Mouse (Mus musculus): ENCODE results near the gene Atp23.
"Not testable (repeated sequence)": the region's sequence is repeated elsewhere in the genome, so short reads cannot be mapped to it uniquely, and the experiment has no call there.

The Atp23 gene

DNA sequence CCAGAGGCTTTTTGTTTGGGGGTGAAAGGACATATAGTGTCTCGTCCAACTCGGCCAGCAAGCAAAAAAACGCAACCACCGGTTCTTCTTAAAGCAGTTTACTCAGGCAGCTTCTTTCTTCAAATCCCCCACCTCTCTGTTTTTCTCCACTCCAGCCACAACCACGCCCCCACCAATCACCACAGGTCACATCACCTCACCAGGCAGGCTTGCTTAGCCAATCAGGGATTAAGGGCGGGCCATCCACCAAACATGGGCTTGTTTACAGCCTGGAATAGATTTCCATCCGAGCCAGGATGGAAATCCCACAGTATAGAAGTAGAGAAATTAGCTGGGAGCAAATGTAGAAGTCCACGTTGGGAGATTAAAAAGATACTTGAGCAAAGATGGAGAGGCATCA lies 74.9 kb downstream of the Atp23 start:
- DNase-seq (ENCODE audit: low spot score in 2 of 2): not testable (repeated sequence)

DNA sequence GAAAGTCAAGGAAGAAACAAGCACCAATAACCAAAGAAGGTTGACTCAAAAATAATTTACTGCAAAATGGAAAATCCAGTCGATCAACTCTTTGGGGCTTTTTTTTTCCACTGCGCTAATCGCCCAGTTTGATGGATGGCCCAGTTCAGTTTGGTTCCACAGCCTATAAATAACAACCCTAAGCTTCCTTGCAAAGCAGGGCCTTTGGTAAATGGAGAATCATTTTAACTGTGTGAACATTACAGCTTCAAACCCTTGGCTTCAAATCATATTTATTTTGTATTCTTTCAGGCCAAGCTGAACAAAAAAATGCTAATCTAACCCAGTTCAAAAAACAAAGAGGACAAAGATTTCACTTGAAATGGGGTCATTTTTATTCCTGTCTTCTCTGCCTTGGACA lies 78.7 kb downstream of the Atp23 start:
- no peak for DNase-seq (ENCODE audit: low spot score in 2 of 2)

All from frontal cortex, postnatal 36 days (tissue).